Mouse (Mus musculus) bone marrow macrophage, adult 2 months (primary cell): ENCODE data around the gene Ptprg.

Experiments used
- CTCF ChIP-seq: IDR thresholded peaks from 2 replicates; pipeline ENCODE4 v1.5.1; 2012; ENCODE audit warnings: low read depth, mild to moderate bottlenecking, low read length, moderate library complexity
- POLR2A ChIP-seq: IDR thresholded peaks from 2 replicates; pipeline ENCODE4 v1.6.1; 2012; ENCODE audit warnings: mild to moderate bottlenecking, low read depth, low read length, borderline replicate concordance

DNA sequence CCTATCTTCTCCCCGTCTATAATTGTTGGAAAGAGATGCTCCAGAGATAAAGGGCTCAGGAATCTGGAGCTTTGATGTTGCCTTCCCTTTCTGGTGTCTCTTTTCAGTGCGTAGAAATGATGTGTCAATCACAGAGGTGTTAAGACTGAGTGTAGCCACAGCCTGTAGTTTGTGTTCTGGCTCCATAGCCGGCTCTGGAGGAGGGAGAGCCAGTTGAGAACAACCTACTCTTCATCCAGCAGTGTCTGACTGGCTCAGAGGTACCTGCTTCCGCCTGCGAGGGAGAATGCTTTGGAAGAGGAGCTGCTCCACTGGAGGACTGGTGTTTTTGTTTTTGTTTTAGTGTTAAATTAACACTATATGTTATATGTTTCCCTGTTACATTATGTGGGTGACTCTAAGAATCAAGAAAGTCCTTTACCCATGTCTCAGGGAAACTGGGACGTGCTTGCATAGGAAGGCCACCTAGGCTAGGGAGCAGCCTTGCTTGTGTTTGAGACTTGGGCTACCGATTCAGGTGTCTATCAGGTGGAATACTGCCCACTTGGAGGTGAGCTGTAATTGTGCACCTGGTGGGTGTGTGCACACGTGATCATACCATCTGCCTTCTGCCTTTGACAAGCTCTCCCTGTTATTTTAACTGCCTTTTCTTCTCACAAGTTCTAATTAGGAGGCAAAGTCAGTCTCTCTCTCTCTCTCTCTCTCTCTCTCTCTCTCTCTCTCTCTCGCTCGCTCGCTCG, 282.5 kb downstream of the Ptprg start:
- TF ChIP-seq POLR2A (no peak), CTCF (no peak)
